Mouse (Mus musculus) E14TG2a.4 (cell line): ENCODE measurements around the gene St6galnac4.

Source experiments
- H3K27me3 ChIP-seq: 2 replicates; pipeline ENCODE4 v1.6.1; 2014; ENCODE audit warnings: low read length, control low read depth; ENCODE audit not compliant: insufficient read depth
- H3K36me3 ChIP-seq: 2 replicates; pipeline ENCODE4 v1.6.1; 2014; ENCODE audit warnings: low read length, control low read depth; ENCODE audit not compliant: insufficient read depth
- H3K4me1 ChIP-seq: replicated peaks from 2 replicates; pipeline ENCODE4 v1.6.1; 2014; ENCODE audit warnings: low read depth, low read length, control low read depth
- H3K4me3 ChIP-seq: replicated peaks from 2 replicates; pipeline ENCODE4 v1.5.1; 2014; ENCODE audit warnings: mild to moderate bottlenecking, low read length
- H3K9me3 ChIP-seq: 2 replicates; pipeline ENCODE4 v1.6.1; 2014; ENCODE audit warnings: low read length, control low read depth
- CTCF ChIP-seq: conservative IDR thresholded peaks from 2 replicates; pipeline ENCODE4 v1.5.1; 2014; ENCODE audit warnings: low read length
- NANOG ChIP-seq: IDR thresholded peaks from 2 replicates; pipeline ENCODE4 v1.6.1; 2014; ENCODE audit warnings: borderline replicate concordance, low read length, mixed read lengths
- POU5F1 ChIP-seq: IDR thresholded peaks from 2 replicates; pipeline ENCODE4 v1.6.1; 2014; ENCODE audit warnings: low read length, borderline replicate concordance

St6galnac4 gene

GRCm38 (mm10) chr2:32546951-32547350 lies 39.9 kb upstream of the St6galnac4 start:
- no peaks in the 10 kb centered on the region for H3K27me3 ChIP-seq
- no peak overlapping the region for H3K4me3 ChIP-seq
- TF ChIP-seq CTCF = no peak
- no peak for TF ChIP-seq NANOG
- TF ChIP-seq POU5F1 = no peak
- no peaks in the 10 kb centered on the region for H3K9me3 ChIP-seq
- peaks cover 67% of the 10 kb centered on the region for H3K36me3 ChIP-seq
- H3K4me1 ChIP-seq = peaks cover 68% of the 10 kb centered on the region

GRCm38 (mm10) chr2:32547380-32547779 lies 39.5 kb upstream of the St6galnac4 start:
- TF ChIP-seq CTCF (no peak), POU5F1 (no peak), NANOG (no peak)
- Histone ChIP-seq H3K36me3 (peaks cover 63% of the 10 kb centered on the region), H3K4me1 (peaks cover 66% of the 10 kb centered on the region), H3K4me3 (no peak overlapping the region), H3K27me3 (no peaks in the 10 kb centered on the region), H3K9me3 (no peaks in the 10 kb centered on the region)

GRCm38 (mm10) chr2:32547964-32548739 lies 38.7 kb upstream of the St6galnac4 start:
- no peak for TF ChIP-seq POU5F1
- no peak for TF ChIP-seq NANOG
- no peak for TF ChIP-seq CTCF
- Histone ChIP-seq H3K4me3 (no peak overlapping the region), H3K9me3 (no peaks in the 10 kb centered on the region), H3K27me3 (no peaks in the 10 kb centered on the region), H3K4me1 (peaks cover 61% of the 10 kb centered on the region), H3K36me3 (peaks cover 63% of the 10 kb centered on the region)

- no peak overlapping the region for H3K4me3 ChIP-seq
- TF ChIP-seq NANOG (no peak), CTCF (no peak), POU5F1 (no peak)
- peaks cover 61% of the 10 kb centered on the region for H3K36me3 ChIP-seq
- H3K27me3 ChIP-seq = no peaks in the 10 kb centered on the region
- H3K9me3 ChIP-seq = no peaks in the 10 kb centered on the region
- peaks cover 65% of the 10 kb centered on the region for H3K4me1 ChIP-seq
Observed at GRCm38 (mm10) chr2:32549171-32549570, 37.7 kb upstream of the St6galnac4 start.

DNA sequence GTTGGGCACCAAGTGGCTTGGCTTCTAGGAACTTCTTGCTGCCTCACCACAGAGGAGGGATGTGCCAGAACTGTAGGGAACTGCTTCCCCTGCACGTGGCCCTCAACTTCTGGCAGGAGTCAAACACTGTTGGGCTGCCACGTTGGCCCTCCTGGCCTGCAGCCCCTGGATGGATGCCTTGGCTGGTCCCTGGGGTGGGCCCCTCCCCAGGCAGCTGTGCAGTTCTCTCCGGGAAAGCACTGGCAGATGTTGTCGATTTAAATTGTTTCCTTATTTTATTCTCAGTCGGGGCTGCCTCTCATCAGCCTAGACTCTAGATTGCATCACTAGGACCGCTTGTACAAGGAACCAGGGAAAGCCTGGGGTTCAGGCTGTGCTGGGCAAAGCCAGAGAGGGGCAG lies 37.1 kb upstream of the St6galnac4 start:
- Histone ChIP-seq H3K9me3 (no peaks in the 10 kb centered on the region), H3K27me3 (no peaks in the 10 kb centered on the region), H3K4me3 (no peak overlapping the region), H3K4me1 (peaks cover 63% of the 10 kb centered on the region), H3K36me3 (peaks cover 55% of the 10 kb centered on the region)
- no peak for TF ChIP-seq POU5F1
- no peak for TF ChIP-seq CTCF
- TF ChIP-seq NANOG = no peak

- Histone ChIP-seq H3K4me1 (peaks cover 63% of the 10 kb centered on the region), H3K9me3 (no peaks in the 10 kb centered on the region), H3K4me3 (no peak overlapping the region), H3K27me3 (no peaks in the 10 kb centered on the region), H3K36me3 (peaks cover 42% of the 10 kb centered on the region)
- TF ChIP-seq POU5F1 (no peak), NANOG (no peak), CTCF (no peak)
Observed at GRCm38 (mm10) chr2:32551236-32551635, 35.7 kb upstream of the St6galnac4 start.

DNA sequence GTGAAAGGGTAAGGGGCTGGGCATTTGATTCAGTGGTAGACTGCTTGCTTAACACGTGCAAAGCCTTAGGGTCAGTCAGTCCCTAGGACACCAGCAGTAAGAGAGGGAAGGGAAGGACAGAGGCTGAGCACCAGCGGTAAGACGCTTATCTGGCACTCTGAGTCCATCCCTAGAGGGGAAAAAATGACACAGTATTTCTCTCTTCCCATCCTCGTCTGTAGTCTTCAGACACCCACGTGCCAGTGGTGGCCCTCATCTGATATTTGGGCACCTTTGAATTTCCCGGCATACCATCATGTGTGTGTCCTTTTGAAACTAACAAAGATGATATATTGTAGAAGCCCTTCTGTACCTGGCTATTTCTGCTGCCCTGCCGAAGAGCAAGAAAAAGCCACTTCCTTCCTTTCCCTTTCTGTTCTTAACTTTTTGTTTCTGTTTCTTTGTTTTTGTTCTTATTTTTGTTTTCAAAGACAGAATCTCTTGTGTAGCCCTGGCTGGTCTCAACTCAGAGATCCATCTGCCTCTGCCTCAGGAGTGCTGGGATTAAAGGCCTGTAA lies 33.2 kb upstream of the St6galnac4 start:
- Histone ChIP-seq H3K27me3 (no peaks in the 10 kb centered on the region), H3K4me3 (no peak overlapping the region), H3K4me1 (peaks cover 77% of the 10 kb centered on the region), H3K9me3 (no peaks in the 10 kb centered on the region), H3K36me3 (peaks cover 24% of the 10 kb centered on the region)
- TF ChIP-seq CTCF = no peak

DNA sequence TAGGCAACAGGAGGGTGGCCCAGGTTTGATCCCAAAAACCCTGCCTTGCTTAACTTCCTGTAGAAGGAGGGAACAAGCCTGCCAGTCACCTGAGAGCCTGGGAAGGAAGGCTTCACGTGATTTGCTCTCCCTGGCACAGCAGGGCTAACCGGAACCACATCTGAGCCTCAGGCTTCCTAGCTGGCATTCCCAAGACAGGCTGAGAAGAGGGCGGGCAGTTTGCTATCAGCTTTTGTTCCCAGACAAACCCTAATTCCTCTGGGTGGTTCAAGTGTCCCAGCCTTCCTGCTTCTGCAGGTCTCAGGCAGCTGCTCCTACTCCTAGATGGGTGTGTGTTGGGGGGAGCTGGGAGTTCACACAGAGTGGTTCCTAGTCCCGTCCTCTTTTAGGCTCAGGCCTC lies 31.4 kb upstream of the St6galnac4 start:
- Histone ChIP-seq H3K36me3 (peaks cover 25% of the 10 kb centered on the region), H3K4me3 (peak overlapping the region; percentile 26; the same call in 1 of the 2 replicates), H3K27me3 (no peaks in the 10 kb centered on the region), H3K4me1 (peaks cover 83% of the 10 kb centered on the region), H3K9me3 (no peaks in the 10 kb centered on the region)
- TF ChIP-seq POU5F1 (no peak), NANOG (no peak), CTCF (no peak)

DNA sequence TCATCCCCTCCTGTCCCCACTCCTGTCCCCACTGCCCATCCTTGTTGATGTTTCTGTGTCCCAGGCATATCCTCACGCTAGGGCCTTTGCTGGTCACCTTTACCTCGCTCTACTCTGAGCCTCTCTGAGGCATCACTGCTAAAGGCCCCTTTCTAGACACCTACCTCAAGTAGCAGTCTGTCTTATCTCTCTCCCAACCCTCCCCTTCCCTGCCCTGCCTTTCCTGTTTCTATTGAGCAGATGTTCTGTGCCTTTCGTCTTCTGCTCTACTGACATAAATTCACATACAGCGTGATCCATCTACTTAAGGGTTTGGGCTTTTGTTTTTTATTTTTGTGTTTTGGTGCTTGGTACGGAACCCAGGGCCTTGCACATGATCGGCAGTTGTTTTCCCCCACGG lies 30.9 kb upstream of the St6galnac4 start:
- 0 out of 2 replicates have a peak overlapping the region, but pooled peaks have one; percentile 26 for H3K4me3 ChIP-seq
- H3K27me3 ChIP-seq = no peaks in the 10 kb centered on the region
- TF ChIP-seq NANOG (no peak), CTCF (no peak), POU5F1 (no peak)
- H3K36me3 ChIP-seq = peaks cover 26% of the 10 kb centered on the region
- H3K4me1 ChIP-seq = peaks cover 80% of the 10 kb centered on the region
- no peaks in the 10 kb centered on the region for H3K9me3 ChIP-seq
